Mouse (Mus musculus) bone marrow, adult 2 months (tissue): ENCODE results near the gene Rybp.

Source experiments
- CTCF ChIP-seq: fragments of 200-500 bp; IDR thresholded peaks from 2 replicates; pipeline ENCODE4 v1.5.1; 2011; ENCODE audit warnings: low read length, control low read depth; ENCODE audit not compliant: control insufficient read depth, insufficient read depth
- POLR2A ChIP-seq: fragments of 200-500 bp; IDR thresholded peaks from 2 replicates; pipeline ENCODE4 v1.6.1; 2011; ENCODE audit warnings: low read depth, mild to moderate bottlenecking, control low read depth, low read length, borderline replicate concordance; ENCODE audit not compliant: control insufficient read depth

DNA sequence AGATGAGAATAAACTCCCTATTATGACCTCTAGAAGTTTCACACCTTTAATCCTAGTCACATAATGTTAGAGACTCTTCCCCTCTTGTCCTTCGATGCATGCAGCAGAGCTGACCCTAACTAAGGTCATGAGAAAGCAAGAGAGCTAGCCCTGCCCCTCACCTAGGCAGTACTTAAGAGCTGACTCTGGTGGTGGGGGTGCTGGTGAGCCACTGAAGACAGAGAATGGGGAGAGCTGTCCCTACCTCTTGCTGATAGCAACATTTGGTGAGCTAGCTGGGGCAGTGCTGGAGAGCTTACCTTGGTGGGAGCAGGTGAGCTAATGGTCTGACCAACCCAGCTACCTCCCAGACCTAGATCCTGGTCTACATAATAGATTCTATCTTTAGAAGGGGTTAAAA, 8.4 kb downstream of the Rybp start:
- TF ChIP-seq POLR2A (no peak), CTCF (no peak)
